Mouse (Mus musculus): ENCODE measurements around the gene Gnptab. TPM values are rescaled to one million over a fixed set of nuclear protein-coding genes. Genes with fewer than 3 reads are reported as not detected.

Gene Gnptab
- polyA plus RNA-seq, 1 experiment = 14.3 TPM

DNA sequence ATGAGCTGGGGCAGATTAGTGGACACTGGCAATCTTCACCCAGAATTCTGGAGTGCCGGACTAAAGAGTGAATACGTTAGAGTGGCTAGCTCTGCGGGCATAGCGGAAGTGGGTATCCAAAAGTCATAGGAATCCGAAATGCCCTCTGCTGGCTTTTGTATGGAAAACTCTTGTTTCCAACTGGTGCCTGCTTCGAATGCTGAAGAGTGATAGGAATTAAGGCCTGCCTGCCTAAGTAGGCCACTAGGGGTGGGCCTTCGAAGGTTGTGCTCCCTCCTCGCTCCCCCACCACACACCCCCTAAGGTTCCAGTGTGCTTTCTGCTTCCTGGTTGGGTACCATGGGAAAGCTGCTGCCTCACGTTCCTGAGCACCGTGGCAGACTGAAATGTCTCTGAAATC lies 3.9 kb upstream of the Gnptab start:
- Histone ChIP-seq H3K27me3 (ENCODE audit: control insufficient read depth, insufficient read depth, low read length) (no peaks in the 10 kb centered on the region), H3K4me1 (replicated peaks; ENCODE audit: control insufficient read depth, insufficient read depth, low read length) (peaks cover 3% of the 10 kb centered on the region), H3K4me3 (ENCODE audit: control insufficient read depth, insufficient read depth, low read length) (no peak overlapping the region), H3K27ac (ENCODE audit: control insufficient read depth, insufficient read depth, low read length) (no peak overlapping the region), H3K36me3 (ENCODE audit: control insufficient read depth, insufficient read depth, low read length) (no peaks in the 10 kb centered on the region)
- 85% methylated on average over 10 of the region's 10 CpGs for WGBS
- no peak for DNase-seq
- no peak for TF ChIP-seq CTCF (IDR thresholded peaks at IDR 0.05; ENCODE audit: borderline replicate concordance, control insufficient read depth, extremely low read depth, insufficient read depth, low read length, poor library complexity)
- TF ChIP-seq POLR2A (IDR thresholded peaks at IDR 0.05; ENCODE audit: control insufficient read depth, extremely low read depth, insufficient read depth, low read length, poor library complexity) = no peak

GRCm38 (mm10) chr10:88376770-88377169 lies 2.2 kb upstream of the Gnptab start:
- no peak for TF ChIP-seq POLR2A (IDR thresholded peaks at IDR 0.05; ENCODE audit: control insufficient read depth, extremely low read depth, insufficient read depth, low read length, poor library complexity)
- no peak for TF ChIP-seq CTCF (IDR thresholded peaks at IDR 0.05; ENCODE audit: borderline replicate concordance, control insufficient read depth, extremely low read depth, insufficient read depth, low read length, poor library complexity)
- 3% methylated on average over 11 of the region's 11 CpGs for WGBS
- peak; percentile 88 for DNase-seq
- Histone ChIP-seq H3K27me3 (ENCODE audit: control insufficient read depth, insufficient read depth, low read length) (no peaks in the 10 kb centered on the region), H3K36me3 (ENCODE audit: control insufficient read depth, insufficient read depth, low read length) (no peaks in the 10 kb centered on the region), H3K4me3 (ENCODE audit: control insufficient read depth, insufficient read depth, low read length) (no peak overlapping the region), H3K27ac (ENCODE audit: control insufficient read depth, insufficient read depth, low read length) (no peak overlapping the region), H3K4me1 (replicated peaks; ENCODE audit: control insufficient read depth, insufficient read depth, low read length) (peaks cover 5% of the 10 kb centered on the region)

GRCm38 (mm10) chr10:88377666-88378065 lies 1.3 kb upstream of the Gnptab start:
- H3K4me1 ChIP-seq (replicated peaks; ENCODE audit: control insufficient read depth, insufficient read depth, low read length) = peaks cover 8% of the 10 kb centered on the region
- no peak overlapping the region for H3K27ac ChIP-seq (ENCODE audit: control insufficient read depth, insufficient read depth, low read length)
- H3K4me3 ChIP-seq (ENCODE audit: control insufficient read depth, insufficient read depth, low read length) = no peak overlapping the region
- 90% methylated on average over 4 of the region's 4 CpGs for WGBS
- H3K36me3 ChIP-seq (ENCODE audit: control insufficient read depth, insufficient read depth, low read length) = no peaks in the 10 kb centered on the region
- TF ChIP-seq POLR2A (IDR thresholded peaks at IDR 0.05; ENCODE audit: control insufficient read depth, extremely low read depth, insufficient read depth, low read length, poor library complexity) (no peak), CTCF (IDR thresholded peaks at IDR 0.05; ENCODE audit: borderline replicate concordance, control insufficient read depth, extremely low read depth, insufficient read depth, low read length, poor library complexity) (no peak)
- no peaks in the 10 kb centered on the region for H3K27me3 ChIP-seq (ENCODE audit: control insufficient read depth, insufficient read depth, low read length)
- DNase-seq = no peak

- Histone ChIP-seq H3K27me3 (ENCODE audit: control insufficient read depth, insufficient read depth, low read length) (no peaks in the 10 kb centered on the region), H3K4me3 (ENCODE audit: control insufficient read depth, insufficient read depth, low read length) (peak overlapping the region; percentile 84), H3K36me3 (ENCODE audit: control insufficient read depth, insufficient read depth, low read length) (no peaks in the 10 kb centered on the region), H3K4me1 (replicated peaks; ENCODE audit: control insufficient read depth, insufficient read depth, low read length) (peaks cover 12% of the 10 kb centered on the region), H3K27ac (ENCODE audit: control insufficient read depth, insufficient read depth, low read length) (no peak overlapping the region)
- TF ChIP-seq CTCF (IDR thresholded peaks at IDR 0.05; ENCODE audit: borderline replicate concordance, control insufficient read depth, extremely low read depth, insufficient read depth, low read length, poor library complexity) (no peak), POLR2A (IDR thresholded peaks at IDR 0.05; ENCODE audit: control insufficient read depth, extremely low read depth, insufficient read depth, low read length, poor library complexity) (no peak)
- WGBS = 2% methylated on average over 11 of the region's 11 CpGs
- no peak for DNase-seq
Observed at GRCm38 (mm10) chr10:88380002-88380401, 1.1 kb downstream of the Gnptab start.

DNA sequence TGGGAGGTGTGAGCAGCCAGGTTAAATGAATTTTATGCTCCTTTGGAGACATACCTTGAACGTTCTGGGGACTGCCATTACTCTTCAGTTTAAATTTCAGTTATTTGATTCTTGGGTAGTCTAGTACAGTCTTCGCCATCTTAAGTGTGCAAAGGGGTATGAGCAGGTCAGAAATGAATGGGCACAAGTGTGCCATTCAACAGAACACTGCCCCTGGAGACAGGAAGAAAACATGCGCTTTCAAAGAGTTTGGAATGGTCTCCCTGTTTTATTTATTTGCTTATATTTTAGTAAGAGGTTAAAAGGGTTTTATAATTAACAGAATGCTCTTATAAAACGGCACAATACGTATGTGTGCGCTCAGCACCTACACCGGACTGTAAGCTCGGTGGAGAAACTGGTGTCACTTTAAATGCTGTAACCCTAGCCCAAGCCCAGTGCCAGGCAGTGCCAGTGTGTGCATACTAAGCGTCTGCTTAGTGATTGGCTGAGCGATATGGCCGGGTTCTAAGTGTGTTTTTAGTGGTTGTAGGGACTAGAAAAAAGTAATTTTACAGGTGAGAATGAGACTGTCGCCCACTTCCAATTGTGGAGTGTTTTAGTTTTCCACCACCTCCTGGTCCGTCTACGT lies 1.6 kb downstream of the Gnptab start:
- 34% methylated on average over 14 of the region's 14 CpGs for WGBS

GRCm38 (mm10) chr10:88381286-88381685 lies 2.4 kb downstream of the Gnptab start:
- Histone ChIP-seq H3K27me3 (ENCODE audit: control insufficient read depth, insufficient read depth, low read length) (no peaks in the 10 kb centered on the region), H3K4me1 (replicated peaks; ENCODE audit: control insufficient read depth, insufficient read depth, low read length) (peaks cover 12% of the 10 kb centered on the region), H3K4me3 (ENCODE audit: control insufficient read depth, insufficient read depth, low read length) (no peak overlapping the region), H3K36me3 (ENCODE audit: control insufficient read depth, insufficient read depth, low read length) (no peaks in the 10 kb centered on the region), H3K27ac (ENCODE audit: control insufficient read depth, insufficient read depth, low read length) (no peak overlapping the region)
- 86% methylated on average over 4 of the region's 4 CpGs for WGBS
- TF ChIP-seq POLR2A (IDR thresholded peaks at IDR 0.05; ENCODE audit: control insufficient read depth, extremely low read depth, insufficient read depth, low read length, poor library complexity) (no peak), CTCF (IDR thresholded peaks at IDR 0.05; ENCODE audit: borderline replicate concordance, control insufficient read depth, extremely low read depth, insufficient read depth, low read length, poor library complexity) (no peak)
- DNase-seq = no peak

More for the DNA sequence above, 1.6 kb downstream of the Gnptab start:
- DNase-seq = no peak
- H3K27me3 ChIP-seq (ENCODE audit: control insufficient read depth, insufficient read depth, low read length) = no peaks in the 10 kb centered on the region
- TF ChIP-seq CTCF (IDR thresholded peaks at IDR 0.05; ENCODE audit: borderline replicate concordance, control insufficient read depth, extremely low read depth, insufficient read depth, low read length, poor library complexity) (no peak), POLR2A (IDR thresholded peaks at IDR 0.05; ENCODE audit: control insufficient read depth, extremely low read depth, insufficient read depth, low read length, poor library complexity) (no peak)
- H3K4me3 ChIP-seq (ENCODE audit: control insufficient read depth, insufficient read depth, low read length) = no peak overlapping the region
- H3K27ac ChIP-seq (ENCODE audit: control insufficient read depth, insufficient read depth, low read length) = no peak overlapping the region
- H3K4me1 ChIP-seq (replicated peaks; ENCODE audit: control insufficient read depth, insufficient read depth, low read length) = peaks cover 12% of the 10 kb centered on the region
- no peaks in the 10 kb centered on the region for H3K36me3 ChIP-seq (ENCODE audit: control insufficient read depth, insufficient read depth, low read length)

GRCm38 (mm10) chr10:88382009-88382408 lies 3.1 kb downstream of the Gnptab start:
- Histone ChIP-seq H3K4me1 (replicated peaks; ENCODE audit: control insufficient read depth, insufficient read depth, low read length) (peaks cover 12% of the 10 kb centered on the region), H3K27me3 (ENCODE audit: control insufficient read depth, insufficient read depth, low read length) (no peaks in the 10 kb centered on the region), H3K4me3 (ENCODE audit: control insufficient read depth, insufficient read depth, low read length) (no peak overlapping the region), H3K36me3 (ENCODE audit: control insufficient read depth, insufficient read depth, low read length) (no peaks in the 10 kb centered on the region), H3K27ac (ENCODE audit: control insufficient read depth, insufficient read depth, low read length) (no peak overlapping the region)
- 26% methylated on average over 6 of the region's 6 CpGs for WGBS
- DNase-seq = no peak
- TF ChIP-seq CTCF (IDR thresholded peaks at IDR 0.05; ENCODE audit: borderline replicate concordance, control insufficient read depth, extremely low read depth, insufficient read depth, low read length, poor library complexity) (no peak), POLR2A (IDR thresholded peaks at IDR 0.05; ENCODE audit: control insufficient read depth, extremely low read depth, insufficient read depth, low read length, poor library complexity) (no peak)
